Mouse (Mus musculus) Patski (cell line): ENCODE measurements at regions not wholly inside any gene's neighbourhood (a gene's known extent, or its start where the extent isn't known, plus 50 kb on each side); places are given as distances from the start of the nearest gene placed in this dataset.

ENCODE experiments used
- ATAC-seq: fragments of 100-300 bp; one replicate; pipeline ENCODE4 v1.8.0; 2021
- CTCF ChIA-PET: fragments of 350-600 bp; sonication (Branson Sonifier 250); formaldehyde crosslinking; loops from one replicate; lab custom pipeline; 2022; ENCODE audit warnings: inconsistent platforms; lab: Charles Lee
- POLR2A ChIA-PET: fragments of 350-600 bp; sonication (Branson Sonifier 250); formaldehyde crosslinking; loops from one replicate; lab custom pipeline; 2022; ENCODE audit warnings: antibody characterized with exemption, inconsistent platforms; lab: Charles Lee
- DNase-seq: peaks from one replicate; pipeline ENCODE4 v3.0.0-alpha.2; 2011; ENCODE audit warnings: low read depth, low spot score
- H3K27me3 ChIP-seq: fragments of 371-371 bp; one replicate; pipeline ENCODE4 v1.5.1; 2021
- CTCF ChIP-seq: fragments of 100-300 bp; IDR thresholded peaks from one replicate; pipeline ENCODE4 v1.5.1; 2021
- in situ Hi-C: fragments of 300-500 bp; cut with MboI; formaldehyde crosslinking; loops from 3 replicates; pipeline ENCODE4 v1.11.1; 2018; ENCODE audit warnings: low pct_unique_long_range_greater_than_20kb, mixed read lengths

- no peak for TF ChIP-seq CTCF
- ATAC-seq: no peak
- H3K27me3 ChIP-seq: no peaks in the 10 kb centered on the region
- CTCF ChIA-PET: interaction anchor here (1.1 to 1.7 kb wide), 2 partner anchors 9 to 104 kb away, joined by 3 to 4 read pairs; no protein-coding TSS in a partner anchor
- no peak for DNase-seq
- in situ Hi-C loops: loop anchor here (5.0 kb wide), 1 partner anchor 62 kb away; no protein-coding TSS in a partner anchor
- POLR2A ChIA-PET: interaction anchor here (0.5 to 1.0 kb wide), 3 partner anchors 28 to 359 kb away, joined by 3 read pairs; no protein-coding TSS in a partner anchor
These were observed 101.0 kb upstream of the Cdh6 start for GRCm38 (mm10) chr15:13274366-13275067.

- in situ Hi-C loops: loop anchor here (10.0 kb wide), 1 partner anchor 71 kb away; the partner anchor contains the start of gene Cdh6
- ChIA-PET CTCF (interaction anchor here (1.1 to 2.1 kb wide), 5 partner anchors 10 to 91 kb away, joined by 3 to 5 read pairs (median 4); no protein-coding TSS in a partner anchor), POLR2A (interaction anchor here (0.9 to 1.9 kb wide), 3 partner anchors 28 to 74 kb away, joined by 3 to 8 read pairs (median 3); partner anchors contain the start of gene Cdh6)
- peak; percentile 95 for ATAC-seq
- H3K27me3 ChIP-seq: no peaks in the 10 kb centered on the region
- peak; percentile 92 for DNase-seq
- no peak for TF ChIP-seq CTCF
These were observed 72.7 kb upstream of the Cdh6 start for GRCm38 (mm10) chr15:13246053-13246696.

- ATAC-seq: no peak
- in situ Hi-C loops: loop anchor here (10.0 kb wide), 1 partner anchor 70 kb away; the partner anchor contains the start of gene Cdh6
- H3K27me3 ChIP-seq: no peaks in the 10 kb centered on the region
- CTCF ChIA-PET: interaction anchor here (1.5 to 2.0 kb wide), 2 partner anchors 32 to 516 kb away, joined by 3 to 5 read pairs; no protein-coding TSS in a partner anchor
- POLR2A ChIA-PET: interaction anchor here (0.6 to 1.9 kb wide), 5 partner anchors 12 to 107 kb away, joined by 3 to 8 read pairs (median 5); no protein-coding TSS in a partner anchor
- DNase-seq: no peak
- no peak for TF ChIP-seq CTCF
These were observed 70.8 kb upstream of the Cdh6 start for GRCm38 (mm10) chr15:13244306-13244705.

- ATAC-seq (no peak), DNase-seq (no peak)
- H3K27me3 ChIP-seq: no peaks in the 10 kb centered on the region
- CTCF ChIA-PET: no interaction called here
- POLR2A ChIA-PET: interaction anchor here (0.6 to 1.2 kb wide), 3 partner anchors 13 to 108 kb away, joined by 3 to 5 read pairs (median 4); no protein-coding TSS in a partner anchor
- in situ Hi-C loops: loop anchor here (10.0 kb wide), 1 partner anchor 69 kb away; the partner anchor contains the start of gene Cdh6
- TF ChIP-seq CTCF: no peak
These were observed 70.1 kb upstream of the Cdh6 start for GRCm38 (mm10) chr15:13243561-13243960.

- POLR2A ChIA-PET: no interaction called here
- CTCF ChIA-PET: no interaction called here
- in situ Hi-C loops: loop anchor here (10.0 kb wide), 1 partner anchor 66 kb away; the partner anchor contains the start of gene Cdh6
- no peak for TF ChIP-seq CTCF
- no peaks in the 10 kb centered on the region for H3K27me3 ChIP-seq
- ATAC-seq: no peak
- no peak for DNase-seq
These were observed 67.5 kb upstream of the Cdh6 start for GRCm38 (mm10) chr15:13240931-13241330.

- in situ Hi-C loops: no loop called here
- no peaks in the 10 kb centered on the region for H3K27me3 ChIP-seq
- TF ChIP-seq CTCF: no peak
- DNase-seq (peak; percentile 50), ATAC-seq (peak; percentile 83)
- ChIA-PET CTCF (no interaction called here), POLR2A (no interaction called here)
These were observed 63.5 kb upstream of the Cdh6 start for GRCm38 (mm10) chr15:13236869-13237507.

GRCm38 (mm10) chr15:13232567-13233259 is 59.2 kb upstream of the Cdh6 start:
- CTCF ChIA-PET: interaction anchor here (0.9 kb wide), 1 partner anchor 12 kb away, joined by 3 read pairs; no protein-coding TSS in a partner anchor
- no peak for ATAC-seq
- in situ Hi-C loops: no loop called here
- H3K27me3 ChIP-seq: no peaks in the 10 kb centered on the region
- no peak for DNase-seq
- POLR2A ChIA-PET: no interaction called here
- no peak for TF ChIP-seq CTCF

GRCm38 (mm10) chr15:13231550-13231949 is 58.1 kb upstream of the Cdh6 start:
- DNase-seq (no peak), ATAC-seq (no peak)
- H3K27me3 ChIP-seq: no peaks in the 10 kb centered on the region
- TF ChIP-seq CTCF: no peak
- POLR2A ChIA-PET: no interaction called here
- in situ Hi-C loops: no loop called here
- CTCF ChIA-PET: interaction anchor here (0.9 kb wide), 1 partner anchor 11 kb away, joined by 3 read pairs; no protein-coding TSS in a partner anchor

GRCm38 (mm10) chr15:13228125-13228524 is 54.6 kb upstream of the Cdh6 start:
- no peak for ATAC-seq
- no peak for TF ChIP-seq CTCF
- in situ Hi-C loops: no loop called here
- CTCF ChIA-PET: interaction anchor here (1.9 kb wide), 1 partner anchor 19 kb away, joined by 4 read pairs; no protein-coding TSS in a partner anchor
- POLR2A ChIA-PET: no interaction called here
- H3K27me3 ChIP-seq: no peaks in the 10 kb centered on the region
- DNase-seq: no peak
